Mouse (Mus musculus): ENCODE measurements at regions not wholly inside any gene's neighbourhood (a gene's known extent, or its start where the extent isn't known, plus 50 kb on each side); places are given as distances from the start of the nearest gene placed in this dataset.
A peak's percentile ranks its signal among the peaks of the same experiment; 100 is the strongest.

- ATAC-seq (ENCODE audit: low TSS enrichment) = no peak
Measured at GRCm38 (mm10) chr4:153019211-153019610, 463.4 kb downstream of the Ajap1 start.

GRCm38 (mm10) chr4:153018138-153018921, 464.3 kb downstream of the Ajap1 start:
- peak; percentile 81 for ATAC-seq (ENCODE audit: low TSS enrichment)

GRCm38 (mm10) chr4:153017816-153018137, 464.8 kb downstream of the Ajap1 start:
- no peak for ATAC-seq (ENCODE audit: low TSS enrichment)

DNA sequence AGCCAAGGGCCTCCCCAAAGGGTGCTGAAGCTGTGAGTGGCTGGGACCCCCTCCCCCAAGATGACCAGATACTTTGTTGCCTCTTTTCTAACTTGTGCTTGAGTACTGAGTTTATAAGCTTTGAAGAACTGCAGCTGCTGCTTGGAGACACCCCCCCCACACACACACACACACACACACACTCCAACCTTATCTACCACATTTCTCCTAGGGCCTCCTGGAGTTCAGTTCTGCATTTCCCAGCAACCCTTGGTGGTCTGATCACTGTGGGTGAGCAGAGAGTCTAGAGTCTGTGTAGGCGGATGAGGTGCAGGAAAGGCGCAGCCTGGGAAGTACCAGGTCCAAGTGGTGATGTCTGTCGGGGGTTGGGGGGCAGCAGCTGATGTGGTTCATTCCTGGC, 479.3 kb downstream of the Ajap1 start:
- no peak for ATAC-seq (ENCODE audit: low TSS enrichment)

GRCm38 (mm10) chr4:153002516-153002915, 480.1 kb downstream of the Ajap1 start:
- ATAC-seq (ENCODE audit: low TSS enrichment) = no peak

GRCm38 (mm10) chr4:153001761-153002160, 480.9 kb downstream of the Ajap1 start:
- no peak for ATAC-seq (ENCODE audit: low TSS enrichment)

- ATAC-seq (ENCODE audit: low TSS enrichment) = no peak
Measured at GRCm38 (mm10) chr4:152999526-152999925, 483.1 kb downstream of the Ajap1 start.

- ATAC-seq (ENCODE audit: low TSS enrichment) = no peak
Measured at GRCm38 (mm10) chr4:152997251-152997650, 485.4 kb downstream of the Ajap1 start.

DNA sequence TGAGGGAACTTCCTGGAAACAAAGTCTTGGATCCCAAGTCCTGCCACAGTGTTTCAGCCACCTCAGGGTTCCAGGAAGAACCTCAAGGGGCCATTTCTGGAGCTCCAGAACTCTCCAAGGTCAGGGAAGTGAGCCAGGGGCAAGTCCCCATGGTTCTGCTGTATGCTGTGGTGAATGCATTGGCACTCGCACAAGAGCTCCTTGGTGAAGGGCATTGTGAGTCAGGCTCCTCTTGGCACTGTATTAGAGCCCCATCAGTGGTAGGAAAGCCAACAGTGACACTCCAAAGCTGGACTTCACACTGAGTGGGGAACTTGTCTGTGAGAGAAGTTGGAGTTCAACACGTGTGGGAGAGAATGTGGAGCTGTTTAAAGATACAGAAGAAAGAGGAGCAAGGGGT, 486.0 kb downstream of the Ajap1 start:
- no peak for ATAC-seq (ENCODE audit: low TSS enrichment)

DNA sequence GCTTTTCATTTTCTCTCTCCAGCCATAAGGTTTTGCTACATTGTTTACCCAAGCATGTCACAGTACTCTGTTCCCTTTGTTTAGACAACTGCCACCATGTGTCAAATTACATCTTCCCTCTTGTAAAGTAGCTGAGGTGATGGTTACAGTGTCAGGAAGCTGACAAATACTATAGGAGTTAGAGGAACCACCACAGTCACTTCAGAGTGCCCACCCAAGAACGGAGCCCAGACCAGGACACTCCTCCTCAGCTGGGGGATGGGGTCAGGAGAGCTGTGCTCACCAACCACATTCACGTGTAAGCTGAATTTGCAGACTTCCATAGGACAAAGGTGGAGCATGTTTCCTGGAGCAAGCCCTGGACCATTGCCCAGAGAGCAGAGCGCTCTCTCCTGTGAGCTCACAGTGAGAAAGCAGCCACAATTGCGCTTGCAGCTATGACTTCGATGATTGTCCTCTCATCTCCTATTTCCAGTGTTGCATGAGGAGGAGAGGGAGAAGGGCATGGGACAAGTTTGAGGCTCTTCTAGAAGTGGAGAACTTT, 487.5 kb downstream of the Ajap1 start:
- ATAC-seq (ENCODE audit: low TSS enrichment) = no peak

GRCm38 (mm10) chr4:152994206-152994605, 488.4 kb downstream of the Ajap1 start:
- ATAC-seq (ENCODE audit: low TSS enrichment) = no peak

DNA sequence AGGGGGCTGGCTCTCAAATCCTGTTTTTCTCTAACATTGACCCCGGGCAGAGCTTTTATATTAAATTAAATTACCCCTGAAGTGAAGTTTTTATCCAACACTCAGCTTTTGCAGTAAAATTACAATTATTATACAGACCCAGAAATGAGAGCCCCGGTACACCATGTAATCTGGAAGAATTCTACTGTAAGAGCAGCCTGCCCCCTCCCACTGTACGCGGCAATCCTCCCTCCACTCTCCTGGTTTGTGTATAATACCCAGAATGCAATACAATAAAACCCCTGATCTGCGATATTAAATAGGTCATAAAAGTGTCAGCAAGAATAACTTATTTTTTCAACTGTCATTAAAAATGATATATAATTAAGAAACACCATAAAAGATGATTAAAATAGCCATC, 492.3 kb downstream of the Ajap1 start:
- no peak for ATAC-seq (ENCODE audit: low TSS enrichment)

- peak; percentile 78; the same call in 1 of the 2 replicates for ATAC-seq (ENCODE audit: low TSS enrichment)
Measured at GRCm38 (mm10) chr4:152987726-152988125, 494.9 kb downstream of the Ajap1 start.

- ATAC-seq (ENCODE audit: low TSS enrichment) = no peak
Measured at GRCm38 (mm10) chr4:152975012-152975675, 497.5 kb upstream of the Kcnab2 start.

- ATAC-seq (ENCODE audit: low TSS enrichment) = no peak
Measured at GRCm38 (mm10) chr4:152963001-152963400, 485.3 kb upstream of the Kcnab2 start.

- ATAC-seq (ENCODE audit: low TSS enrichment) = no peak
Measured at GRCm38 (mm10) chr4:152962165-152962564, 484.5 kb upstream of the Kcnab2 start.

- ATAC-seq (ENCODE audit: low TSS enrichment) = no peak
Measured at GRCm38 (mm10) chr4:152961677-152962076, 484.0 kb upstream of the Kcnab2 start.

- ATAC-seq (ENCODE audit: low TSS enrichment) = peak; percentile 85
Measured at GRCm38 (mm10) chr4:152959627-152960230, 482.1 kb upstream of the Kcnab2 start.

- ATAC-seq (ENCODE audit: low TSS enrichment) = no peak
Measured at GRCm38 (mm10) chr4:152953237-152953974, 475.7 kb upstream of the Kcnab2 start.

- ATAC-seq (ENCODE audit: low TSS enrichment) = no peak
Measured at GRCm38 (mm10) chr4:152948956-152949355, 471.3 kb upstream of the Kcnab2 start.

- ATAC-seq (ENCODE audit: low TSS enrichment) = no peak
Measured at GRCm38 (mm10) chr4:152941159-152941558, 463.5 kb upstream of the Kcnab2 start.

DNA sequence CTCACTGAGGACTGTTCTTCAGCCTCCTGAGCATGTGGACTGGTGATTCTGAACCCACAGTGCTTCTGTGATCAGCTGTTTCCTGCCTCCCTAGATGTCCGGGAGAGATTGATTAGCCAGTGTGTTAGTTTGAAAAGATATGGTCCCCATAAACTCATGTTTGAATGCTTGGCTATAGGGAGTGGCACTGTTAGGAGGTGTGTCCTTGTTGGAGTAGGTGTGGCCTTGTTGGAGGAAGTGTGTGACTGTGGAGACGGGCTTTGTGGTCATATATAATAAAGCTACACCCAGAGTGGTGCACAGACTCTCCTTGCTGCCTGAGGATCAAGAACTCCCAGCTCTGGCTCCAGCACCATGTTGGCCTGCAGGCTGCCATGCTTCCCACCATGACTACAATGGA, 458.9 kb upstream of the Kcnab2 start:
- ATAC-seq (ENCODE audit: low TSS enrichment) = no peak
